Mouse (Mus musculus): ENCODE data around the gene Itih5. TPM values are rescaled to one million over a fixed set of nuclear protein-coding genes. Genes with fewer than 3 reads are reported as not detected.
A peak's percentile ranks its signal among the peaks of the same experiment; 100 is the strongest.

The Itih5 gene
- polyA plus RNA-seq (2016; fragmentation: Nextera tagmentation; extraction: Ambion mirVana): 2.5 and 2.8 TPM in 2 replicates

DNA sequence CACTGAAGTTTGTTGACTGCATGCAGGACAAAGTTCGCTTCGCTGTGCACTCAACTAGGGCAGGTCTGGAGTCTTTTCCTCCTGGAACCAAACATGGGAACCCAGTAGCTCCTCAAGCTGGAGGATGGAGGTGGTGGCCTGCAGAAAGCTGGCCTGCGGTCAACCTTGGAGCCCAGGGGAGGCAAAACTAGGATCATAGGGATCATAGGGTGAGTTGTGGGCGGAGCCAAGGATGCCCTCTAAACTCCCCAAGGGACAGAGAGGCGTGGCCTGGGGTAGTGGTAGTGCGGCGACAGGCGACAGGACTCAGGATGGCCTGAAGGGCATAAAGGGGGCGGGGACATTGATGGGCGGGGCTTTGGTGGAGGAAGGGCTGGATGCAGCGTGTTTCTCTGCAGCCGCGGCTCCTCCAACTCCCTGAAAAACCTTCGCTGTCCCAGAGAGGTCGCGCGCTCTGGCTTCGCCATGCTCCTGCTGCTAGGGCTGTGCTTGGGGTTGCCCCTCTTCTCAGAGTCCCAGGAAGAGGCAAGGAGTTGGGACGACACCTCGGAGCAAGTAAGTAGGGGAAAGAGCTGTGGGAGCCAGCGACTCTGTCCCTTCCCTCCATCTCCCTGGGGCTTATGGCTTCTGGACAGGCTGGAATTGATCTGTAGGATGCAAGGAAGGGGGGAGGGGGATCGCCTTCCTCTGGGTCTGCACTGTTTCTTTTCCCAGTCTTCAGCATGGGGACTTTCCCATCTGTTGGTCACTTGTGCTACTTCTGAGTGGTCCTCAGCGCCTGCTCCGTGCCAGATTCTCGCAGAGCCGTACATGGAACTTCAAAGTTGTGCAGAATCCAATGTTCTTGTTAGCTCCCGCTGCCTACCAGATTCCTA is at the start of gene Itih5:
Itih5 (plus strand) TSS at position 371 of the 875 bp plus-strand sequence.
- WGBS: 6% methylated on average over 27 of the region's 27 CpGs
- peak; percentile 79 for DNase-seq (ENCODE audit: low spot score)
- no peaks in the 10 kb centered on the region for H3K27me3 ChIP-seq (ENCODE audit: low read depth, poor library complexity, severe bottlenecking)
- peak within 1 kb of the TSS; percentile 58 for H3K4me3 ChIP-seq
- H3K36me3 ChIP-seq: no peaks in the 10 kb centered on the region
- H3K27ac ChIP-seq: peak within 1 kb of the TSS; percentile 75
- no peaks in the 10 kb centered on the region for H3K9me3 ChIP-seq (replicated peaks)
- peaks cover 16% of the 10 kb centered on the region for H3K4me1 ChIP-seq

DNA sequence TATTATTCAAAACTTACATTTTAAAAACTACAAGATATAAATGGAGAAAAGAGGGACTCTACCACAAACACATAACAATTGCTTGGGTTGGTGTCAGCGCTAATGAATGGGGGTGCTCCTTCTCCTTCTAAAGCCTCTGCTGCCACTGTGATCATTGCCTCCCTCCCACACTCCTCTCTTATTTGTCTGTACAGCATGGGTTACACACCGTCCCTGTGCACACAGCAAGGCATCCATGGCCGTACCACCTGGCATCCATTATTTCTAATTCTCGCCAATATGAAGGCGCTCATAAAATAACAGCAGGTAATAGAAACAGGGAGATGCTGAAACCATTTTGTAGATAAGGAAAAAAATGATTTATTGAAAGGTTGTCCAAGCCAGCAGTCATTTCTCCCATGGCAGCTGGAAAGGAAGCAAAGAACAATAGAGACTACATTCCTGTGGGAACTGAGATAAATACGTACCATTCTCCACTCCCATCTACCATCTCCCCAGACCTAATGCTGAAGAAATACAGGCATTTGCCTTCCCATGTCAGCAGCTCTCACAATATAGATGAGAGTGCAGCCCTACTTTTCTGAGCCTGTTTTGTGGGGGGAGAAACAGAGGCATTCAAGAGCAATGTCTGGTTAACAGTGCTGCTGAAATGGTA is 44.7 kb upstream of the Itih5 start:
- H3K4me3 ChIP-seq: no peak overlapping the region
- H3K4me1 ChIP-seq: peaks cover 3% of the 10 kb centered on the region; the same call in 1 of the 2 replicates
- H3K27me3 ChIP-seq (ENCODE audit: low read depth, poor library complexity, severe bottlenecking): no peaks in the 10 kb centered on the region
- DNase-seq (ENCODE audit: low spot score): no peak
- 82% methylated on average over 6 of the region's 6 CpGs for WGBS
- H3K9me3 ChIP-seq (replicated peaks): no peaks in the 10 kb centered on the region
- no peaks in the 10 kb centered on the region for H3K36me3 ChIP-seq
- no peak overlapping the region for H3K27ac ChIP-seq

DNA sequence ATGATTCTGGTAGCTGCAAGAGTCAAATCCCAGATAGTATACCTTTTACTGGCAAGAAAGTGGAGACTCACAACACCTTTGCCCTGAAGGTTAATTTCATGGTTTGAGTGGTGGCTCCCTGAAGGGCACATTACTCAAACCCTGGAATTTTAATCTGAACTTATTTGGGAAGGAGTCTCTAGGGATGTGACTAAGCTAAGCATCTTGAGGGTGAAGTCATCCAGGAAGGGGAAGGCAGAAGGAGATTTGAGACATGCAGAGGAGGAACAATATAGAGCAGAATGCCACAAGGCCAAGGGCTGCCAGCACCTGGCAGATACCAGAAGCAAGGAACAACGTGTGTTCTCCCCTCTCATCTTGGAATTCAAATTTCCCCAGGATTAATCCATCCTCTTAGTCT is 34.6 kb upstream of the Itih5 start:
- H3K4me3 ChIP-seq: no peak overlapping the region
- H3K9me3 ChIP-seq (replicated peaks): no peaks in the 10 kb centered on the region
- H3K27me3 ChIP-seq (ENCODE audit: low read depth, poor library complexity, severe bottlenecking): no peaks in the 10 kb centered on the region
- no peak for DNase-seq (ENCODE audit: low spot score)
- H3K4me1 ChIP-seq: no peaks in the 10 kb centered on the region
- no peaks in the 10 kb centered on the region for H3K36me3 ChIP-seq
- H3K27ac ChIP-seq: no peak overlapping the region
- 77% methylated on average over 1 of the region's 1 CpGs for WGBS

DNA sequence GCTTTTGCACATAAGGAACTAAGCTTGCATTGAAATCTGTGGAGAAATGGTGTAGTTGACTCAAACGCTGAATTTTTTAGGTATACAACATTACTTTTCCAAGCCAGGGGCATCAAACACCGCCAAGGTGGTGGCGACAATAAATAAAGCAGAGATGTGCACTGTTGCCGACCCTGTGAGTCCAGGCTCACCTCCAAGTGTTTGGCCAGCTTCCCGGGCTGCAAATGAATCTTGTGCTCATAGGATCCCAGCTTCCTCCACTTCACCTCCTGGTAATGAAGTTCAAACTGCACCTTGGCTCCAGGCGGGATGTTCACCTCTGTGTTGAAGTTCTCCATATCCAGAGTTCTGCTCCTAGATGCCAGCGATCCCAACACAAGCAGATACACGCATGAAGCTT is 34.1 kb upstream of the Itih5 start:
- Histone ChIP-seq H3K9me3 (replicated peaks) (no peaks in the 10 kb centered on the region), H3K27ac (no peak overlapping the region), H3K4me3 (no peak overlapping the region), H3K4me1 (no peaks in the 10 kb centered on the region), H3K36me3 (no peaks in the 10 kb centered on the region), H3K27me3 (ENCODE audit: low read depth, poor library complexity, severe bottlenecking) (no peaks in the 10 kb centered on the region)
- WGBS: 89% methylated on average over 8 of the region's 8 CpGs
- no peak for DNase-seq (ENCODE audit: low spot score)

DNA sequence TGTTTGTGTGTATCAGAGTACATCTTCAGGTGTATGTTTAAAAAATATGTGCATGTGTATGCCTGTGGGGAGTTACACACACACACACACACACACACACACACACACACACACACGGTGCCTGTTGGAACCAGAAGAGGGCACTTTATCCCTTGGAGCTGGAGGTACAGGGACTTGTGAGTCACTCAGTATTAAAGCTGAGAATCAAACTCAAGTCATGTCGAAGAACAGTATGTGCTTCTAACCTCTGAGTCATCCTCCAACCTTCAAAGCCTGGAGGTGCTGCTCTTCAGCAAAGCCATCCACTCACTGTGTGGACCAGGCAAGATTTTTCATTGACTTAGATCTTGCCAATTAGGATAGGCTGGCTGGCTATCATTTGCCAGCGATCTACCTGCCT is 31.5 kb upstream of the Itih5 start:
- Histone ChIP-seq H3K27ac (no peak overlapping the region), H3K9me3 (replicated peaks) (no peaks in the 10 kb centered on the region), H3K36me3 (no peaks in the 10 kb centered on the region), H3K4me1 (no peaks in the 10 kb centered on the region), H3K4me3 (no peak overlapping the region), H3K27me3 (ENCODE audit: low read depth, poor library complexity, severe bottlenecking) (no peaks in the 10 kb centered on the region)
- DNase-seq (ENCODE audit: low spot score): no peak
- 72% methylated on average over 3 of the region's 3 CpGs for WGBS

DNA sequence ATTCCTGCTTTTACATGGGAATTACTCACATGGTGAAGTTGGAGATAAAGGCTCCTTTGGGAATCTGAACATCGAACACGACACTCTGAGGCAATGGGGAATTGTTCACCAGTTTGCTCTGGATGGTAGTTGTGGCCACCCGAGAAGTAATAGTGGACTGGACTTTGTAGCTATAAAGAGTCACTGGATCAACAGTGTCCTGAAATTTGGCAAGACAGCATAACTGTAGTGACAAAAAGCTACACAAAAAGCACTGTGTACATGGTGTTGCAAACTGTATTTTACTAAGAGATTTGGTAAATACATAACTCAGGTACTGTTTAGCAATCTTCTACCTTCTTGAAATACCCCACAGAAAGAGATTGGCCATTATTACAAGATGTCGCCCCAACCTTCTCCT is 27.2 kb upstream of the Itih5 start:
- Histone ChIP-seq H3K36me3 (no peaks in the 10 kb centered on the region), H3K27ac (no peak overlapping the region), H3K4me1 (no peaks in the 10 kb centered on the region), H3K9me3 (replicated peaks) (no peaks in the 10 kb centered on the region), H3K27me3 (ENCODE audit: low read depth, poor library complexity, severe bottlenecking) (no peaks in the 10 kb centered on the region), H3K4me3 (no peak overlapping the region)
- DNase-seq (ENCODE audit: low spot score): no peak
- WGBS: 93% methylated on average over 4 of the region's 4 CpGs

DNA sequence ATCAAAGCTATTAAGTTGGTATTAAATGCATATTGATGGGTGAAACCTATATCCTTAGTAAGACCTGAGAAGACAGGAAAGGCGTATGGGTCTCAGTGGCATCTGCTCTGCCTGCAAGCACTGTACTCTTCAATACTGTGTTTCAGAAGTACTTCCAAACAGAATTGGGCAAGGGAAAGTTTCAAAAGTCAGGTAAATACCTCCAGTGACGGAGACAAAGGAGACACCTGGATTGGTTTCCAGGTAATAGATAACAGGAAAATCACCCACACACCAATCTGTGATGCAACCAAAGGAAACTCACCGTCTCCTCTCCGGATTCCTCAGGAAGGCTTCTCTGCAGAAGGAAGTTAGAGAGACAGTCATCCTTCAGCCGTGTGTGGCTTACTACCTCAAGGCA is 25.9 kb upstream of the Itih5 start:
- no peaks in the 10 kb centered on the region for H3K9me3 ChIP-seq (replicated peaks)
- H3K36me3 ChIP-seq: no peaks in the 10 kb centered on the region
- WGBS: 95% methylated on average over 5 of the region's 5 CpGs
- H3K27me3 ChIP-seq (ENCODE audit: low read depth, poor library complexity, severe bottlenecking): no peaks in the 10 kb centered on the region
- no peaks in the 10 kb centered on the region for H3K4me1 ChIP-seq
- no peak overlapping the region for H3K27ac ChIP-seq
- no peak for DNase-seq (ENCODE audit: low spot score)
- no peak overlapping the region for H3K4me3 ChIP-seq

DNA sequence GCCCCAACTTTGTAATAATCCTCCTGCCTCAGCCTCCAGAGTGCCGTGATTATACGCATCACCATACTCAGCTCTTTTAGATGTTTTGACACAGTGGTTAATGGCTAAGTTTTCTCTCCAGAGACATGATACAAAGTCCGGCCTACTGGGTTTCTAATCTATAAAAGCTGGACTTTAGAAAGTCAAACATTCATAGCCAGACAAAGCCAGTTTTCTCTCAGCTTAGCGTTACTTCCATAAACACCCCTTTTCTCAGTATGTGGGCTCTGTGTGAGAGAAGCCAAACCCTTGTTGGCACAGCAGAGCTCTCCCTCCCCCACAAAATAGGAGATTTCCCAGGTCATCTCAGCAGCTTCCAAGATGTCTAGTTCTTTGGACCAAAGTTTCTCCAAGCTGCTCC is 24.8 kb upstream of the Itih5 start:
- H3K4me3 ChIP-seq: no peak overlapping the region
- H3K9me3 ChIP-seq (replicated peaks): no peaks in the 10 kb centered on the region
- no peak overlapping the region for H3K27ac ChIP-seq
- no peak for DNase-seq (ENCODE audit: low spot score)
- H3K4me1 ChIP-seq: no peaks in the 10 kb centered on the region
- H3K27me3 ChIP-seq (ENCODE audit: low read depth, poor library complexity, severe bottlenecking): no peaks in the 10 kb centered on the region
- H3K36me3 ChIP-seq: no peaks in the 10 kb centered on the region
- 90% methylated on average over 4 of the region's 4 CpGs for WGBS

DNA sequence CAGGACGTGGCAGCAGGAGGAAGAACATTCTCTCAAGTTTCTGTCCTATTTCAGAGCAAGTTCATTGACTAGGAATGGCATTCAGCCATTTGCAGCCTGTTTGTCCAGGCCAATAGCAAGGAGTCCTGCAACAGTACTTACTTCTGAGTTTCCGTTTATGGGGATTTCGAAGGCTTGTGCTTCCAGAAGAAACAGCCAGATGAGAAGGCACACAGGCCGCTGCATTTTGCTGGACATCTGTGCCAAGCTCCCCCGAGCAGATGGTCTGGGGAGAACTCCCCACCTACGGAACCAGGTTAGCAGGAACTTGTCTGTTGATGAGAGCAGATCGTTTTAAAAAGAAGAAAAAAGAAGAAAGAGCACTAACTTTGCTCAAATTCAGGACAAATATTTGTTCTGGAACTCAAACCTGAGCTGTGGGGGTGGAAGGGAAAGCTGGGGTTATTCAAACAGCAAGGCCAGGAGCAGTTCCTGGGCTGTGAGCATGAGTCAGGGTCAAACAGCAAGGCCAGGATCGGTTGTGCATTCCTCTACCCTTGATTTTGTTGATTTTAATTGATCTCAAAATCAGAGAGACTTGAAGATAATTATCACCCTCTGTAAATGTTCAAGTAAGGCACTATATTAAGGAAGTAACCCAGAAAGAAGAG is 22.9 kb upstream of the Itih5 start:
- no peaks in the 10 kb centered on the region for H3K4me1 ChIP-seq
- H3K9me3 ChIP-seq (replicated peaks): no peaks in the 10 kb centered on the region
- no peak overlapping the region for H3K27ac ChIP-seq
- no peak for DNase-seq (ENCODE audit: low spot score)
- H3K27me3 ChIP-seq (ENCODE audit: low read depth, poor library complexity, severe bottlenecking): no peaks in the 10 kb centered on the region
- 80% methylated on average over 8 of the region's 8 CpGs for WGBS
- H3K4me3 ChIP-seq: no peak overlapping the region
- no peaks in the 10 kb centered on the region for H3K36me3 ChIP-seq

DNA sequence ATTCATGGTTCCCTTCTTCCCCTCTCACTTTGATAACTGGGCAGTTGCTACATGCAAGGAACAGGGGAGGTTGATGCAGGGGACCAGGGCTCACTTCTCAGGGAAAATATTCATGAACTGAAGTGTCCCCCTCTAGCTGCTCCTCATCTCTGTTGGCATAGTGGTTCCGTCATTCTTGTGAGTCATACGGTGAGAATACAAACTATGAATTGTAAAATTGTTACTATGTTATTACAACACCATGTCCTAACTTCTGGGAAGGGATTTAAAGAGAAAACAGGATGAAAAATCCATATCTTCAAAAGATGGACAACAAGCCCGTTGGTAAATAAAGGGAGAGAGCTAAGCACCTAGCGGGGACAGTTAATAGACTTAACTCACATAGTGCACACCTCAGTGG is 22.1 kb upstream of the Itih5 start, which contains the start of gene Itih2:
Itih2 (minus strand) TSS at position 101 of the 400 bp plus-strand sequence.
- Histone ChIP-seq H3K27me3 (ENCODE audit: low read depth, poor library complexity, severe bottlenecking) (no peaks in the 10 kb centered on the region), H3K4me1 (no peaks in the 10 kb centered on the region), H3K27ac (no peak within 1 kb of the TSS), H3K9me3 (replicated peaks) (no peaks in the 10 kb centered on the region), H3K36me3 (no peaks in the 10 kb centered on the region), H3K4me3 (no peak within 1 kb of the TSS)
- WGBS: 96% methylated on average over 4 of the region's 4 CpGs
- DNase-seq (ENCODE audit: low spot score): no peak

DNA sequence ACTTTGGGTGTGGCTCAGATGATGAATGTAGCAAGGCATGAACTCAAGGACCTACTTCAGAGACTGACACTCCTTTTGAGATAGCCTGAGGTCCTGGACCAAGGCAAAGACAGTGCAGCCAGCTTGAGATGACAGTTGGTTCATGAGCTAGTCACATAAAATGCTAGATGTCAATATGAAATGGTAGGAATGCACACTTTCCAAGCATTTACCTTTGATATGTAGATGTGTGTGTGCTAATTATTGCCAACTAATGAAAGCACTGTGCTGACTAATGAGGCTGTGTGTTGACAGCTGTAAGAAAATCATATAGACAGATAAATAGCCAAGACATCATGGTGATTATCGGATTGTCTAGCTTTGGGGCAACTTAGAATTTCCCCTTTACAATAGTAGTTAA is 21.2 kb upstream of the Itih5 start:
- H3K36me3 ChIP-seq: no peaks in the 10 kb centered on the region

DNA sequence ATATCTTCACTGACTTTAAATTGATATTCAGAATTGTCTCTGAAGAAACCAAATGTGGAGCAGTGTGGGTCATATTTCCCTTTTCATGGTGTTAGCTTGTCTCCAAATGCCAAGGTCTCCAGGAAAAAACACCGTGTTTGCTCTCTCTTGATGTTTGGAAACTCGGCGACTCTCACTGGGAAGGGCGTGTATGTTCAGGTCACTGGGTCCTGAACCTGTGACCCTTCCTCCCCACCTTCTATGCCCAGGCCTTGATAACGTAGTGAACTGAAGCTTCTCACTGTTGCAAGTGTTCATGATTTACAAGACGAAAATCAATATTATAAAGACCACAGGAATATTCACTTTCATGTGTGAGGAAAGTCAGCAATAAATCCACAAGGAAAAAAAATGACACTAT is 19.4 kb upstream of the Itih5 start:
- Histone ChIP-seq H3K4me1 (no peaks in the 10 kb centered on the region), H3K36me3 (no peaks in the 10 kb centered on the region), H3K27ac (no peak overlapping the region), H3K27me3 (ENCODE audit: low read depth, poor library complexity, severe bottlenecking) (no peaks in the 10 kb centered on the region), H3K4me3 (no peak overlapping the region), H3K9me3 (replicated peaks) (no peaks in the 10 kb centered on the region)
- no peak for DNase-seq (ENCODE audit: low spot score)
- 73% methylated on average over 6 of the region's 6 CpGs for WGBS

More for the DNA sequence above, 21.2 kb upstream of the Itih5 start:
- H3K27ac ChIP-seq: no peak overlapping the region
- H3K4me1 ChIP-seq: no peaks in the 10 kb centered on the region
- DNase-seq (ENCODE audit: low spot score): no peak
- WGBS: 87% methylated on average over 1 of the region's 1 CpGs
- H3K9me3 ChIP-seq (replicated peaks): no peaks in the 10 kb centered on the region
- no peaks in the 10 kb centered on the region for H3K27me3 ChIP-seq (ENCODE audit: low read depth, poor library complexity, severe bottlenecking)
- no peak overlapping the region for H3K4me3 ChIP-seq

DNA sequence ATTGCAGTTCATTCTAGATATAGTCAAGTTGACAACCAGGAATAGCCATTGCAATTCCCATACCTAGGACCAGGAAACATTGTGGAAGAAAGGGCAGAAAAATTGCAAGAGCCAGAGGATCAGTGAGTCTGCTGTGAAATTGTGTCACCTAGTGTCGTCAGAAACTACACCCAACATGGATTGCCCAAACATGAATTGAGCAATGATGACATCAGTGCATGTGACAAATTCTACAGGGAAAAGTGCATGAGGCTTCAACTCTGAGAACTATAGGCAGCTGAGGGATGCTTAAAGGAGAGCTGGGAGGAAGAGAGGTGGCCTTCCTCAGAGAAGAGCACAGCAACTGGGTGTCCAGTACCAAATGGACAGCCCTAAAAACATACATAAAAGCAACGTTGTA is 16.1 kb upstream of the Itih5 start:
- H3K4me3 ChIP-seq: no peak overlapping the region
- DNase-seq (ENCODE audit: low spot score): no peak
- no peaks in the 10 kb centered on the region for H3K36me3 ChIP-seq
- no peaks in the 10 kb centered on the region for H3K4me1 ChIP-seq
- 84% methylated on average over 2 of the region's 2 CpGs for WGBS
- H3K9me3 ChIP-seq (replicated peaks): no peaks in the 10 kb centered on the region
- no peak overlapping the region for H3K27ac ChIP-seq
- peaks cover 11% of the 10 kb centered on the region; the same call in 1 of the 2 replicates for H3K27me3 ChIP-seq (ENCODE audit: low read depth, poor library complexity, severe bottlenecking)

All from limb, embryonic 10.5 days (tissue).